Mouse (Mus musculus): ENCODE measurements around the gene Tomm20l. TPM values are rescaled to one million over a fixed set of nuclear protein-coding genes. Genes with fewer than 3 reads are reported as not detected.
"Not testable (repeated sequence)": the region's sequence is repeated elsewhere in the genome, so short reads cannot be mapped to it uniquely, and the experiment has no call there.

Tomm20l gene
- polyA plus RNA-seq (2014; fragmentation: Nextera tagmentation; extraction: Ambion mirVana): not detected in 2 replicates

DNA sequence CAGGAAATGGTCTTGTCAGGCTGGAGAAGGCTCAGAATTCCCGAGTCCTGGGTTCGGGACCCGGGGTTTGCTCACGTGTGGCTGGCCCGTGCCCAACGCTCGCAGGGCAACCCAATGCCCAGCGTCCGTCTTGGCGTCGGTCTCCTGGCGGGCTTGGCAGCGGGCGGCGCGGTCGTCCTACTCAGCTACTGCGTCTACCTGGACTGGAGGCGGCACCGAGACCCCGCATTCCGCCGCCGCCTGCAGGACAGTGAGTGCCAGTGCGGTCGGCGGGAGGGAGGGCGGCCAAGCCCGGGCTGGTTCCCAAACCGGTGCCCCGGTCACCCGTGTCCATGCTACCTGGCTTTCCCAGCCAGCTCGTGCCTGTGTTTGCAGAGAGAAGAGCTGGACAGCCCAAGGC, at the start of gene Tomm20l:
Tomm20l (plus strand) TSS at position 98 of the 400 bp plus-strand sequence.
- WGBS: 9% methylated on average over 33 of the region's 33 CpGs
- Histone ChIP-seq H3K9me3 (ENCODE audit: control insufficient read depth, low read length) (no peaks in the 10 kb centered on the region), H3K4me3 (ENCODE audit: low read depth, low read length) (no peak within 1 kb of the TSS), H3K36me3 (ENCODE audit: control insufficient read depth, insufficient read depth, low read length) (no peaks in the 10 kb centered on the region), H3K9ac (ENCODE audit: low read length) (peak within 1 kb of the TSS; percentile 6; the same call in 1 of the 2 replicates), H3K27ac (ENCODE audit: low read depth, low read length) (no peak within 1 kb of the TSS), H3K4me2 (ENCODE audit: low read depth) (peak within 1 kb of the TSS; percentile 36), H3K27me3 (ENCODE audit: control insufficient read depth, insufficient read depth, low read length) (0 out of 2 replicates have a peak, but pooled peaks cover 3% of the 10 kb centered on the region), H3K4me1 (ENCODE audit: control insufficient read depth, insufficient read depth, low read length) (no peaks in the 10 kb centered on the region)
- no peak for ATAC-seq (ENCODE audit: insufficient read depth, low FRiP score, low TSS enrichment)
- peak; percentile 27 for DNase-seq (ENCODE audit: low spot score)

DNA sequence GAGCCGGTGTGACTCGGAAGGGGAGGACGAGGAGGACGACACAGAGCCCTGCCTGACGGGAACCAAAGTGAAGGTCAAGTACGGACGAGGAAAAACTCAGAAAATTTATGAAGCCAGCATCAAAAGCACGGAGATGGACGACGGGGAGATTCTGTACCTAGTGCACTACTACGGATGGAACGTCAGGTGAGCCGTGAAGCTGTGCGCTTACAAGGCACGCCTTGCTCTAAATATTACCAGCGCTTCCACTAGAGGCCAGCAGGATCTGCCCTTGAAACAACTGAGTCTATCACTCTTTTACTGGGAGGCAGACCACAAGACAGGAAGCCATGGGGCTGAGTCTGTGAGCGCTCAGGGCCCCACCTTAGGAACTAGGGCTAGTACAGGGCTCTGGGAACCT, 41.4 kb upstream of the Tomm20l start:
- H3K4me1 ChIP-seq (ENCODE audit: control insufficient read depth, insufficient read depth, low read length): no peaks in the 10 kb centered on the region

DNA sequence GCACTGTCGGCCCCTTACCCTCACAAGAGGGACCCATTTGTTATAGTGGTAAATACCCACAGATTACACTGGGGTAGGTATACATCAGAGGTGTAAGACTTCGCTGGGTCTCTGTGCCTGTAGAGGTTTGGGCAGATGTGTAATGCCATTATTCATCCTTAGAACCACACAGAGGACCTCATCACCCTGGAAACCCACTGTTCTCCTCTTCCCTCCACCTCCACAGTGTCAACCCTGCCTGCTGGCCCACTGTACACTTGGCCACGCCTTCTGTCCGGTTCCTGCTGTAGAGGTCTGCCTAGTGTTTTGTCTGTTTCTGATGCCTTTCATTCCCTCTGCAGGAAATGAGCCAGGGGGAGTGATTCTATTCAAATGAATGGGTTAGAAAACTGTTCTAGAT, 39.2 kb upstream of the Tomm20l start:
- H3K9ac ChIP-seq (ENCODE audit: low read length): no peak overlapping the region
- no peaks in the 10 kb centered on the region for H3K4me1 ChIP-seq (ENCODE audit: control insufficient read depth, insufficient read depth, low read length)
- no peak overlapping the region for H3K4me2 ChIP-seq (ENCODE audit: low read depth)
- no peak overlapping the region for H3K27ac ChIP-seq (ENCODE audit: low read depth, low read length)
- no peaks in the 10 kb centered on the region for H3K27me3 ChIP-seq (ENCODE audit: control insufficient read depth, insufficient read depth, low read length)
- WGBS: 98% methylated on average over 4 of the region's 4 CpGs
- ATAC-seq (ENCODE audit: insufficient read depth, low FRiP score, low TSS enrichment) (no peak), DNase-seq (ENCODE audit: low spot score) (no peak)
- no peak overlapping the region for H3K4me3 ChIP-seq (ENCODE audit: low read depth, low read length)
- peaks cover 21% of the 10 kb centered on the region for H3K36me3 ChIP-seq (ENCODE audit: control insufficient read depth, insufficient read depth, low read length)
- no peaks in the 10 kb centered on the region for H3K9me3 ChIP-seq (ENCODE audit: control insufficient read depth, low read length)

More for the DNA sequence above, 41.4 kb upstream of the Tomm20l start:
- Histone ChIP-seq H3K4me3 (ENCODE audit: low read depth, low read length) (no peak overlapping the region), H3K9ac (ENCODE audit: low read length) (no peak overlapping the region), H3K27ac (ENCODE audit: low read depth, low read length) (no peak overlapping the region), H3K36me3 (ENCODE audit: control insufficient read depth, insufficient read depth, low read length) (peaks cover 13% of the 10 kb centered on the region), H3K27me3 (ENCODE audit: control insufficient read depth, insufficient read depth, low read length) (no peaks in the 10 kb centered on the region), H3K4me2 (ENCODE audit: low read depth) (no peak overlapping the region), H3K9me3 (ENCODE audit: control insufficient read depth, low read length) (no peaks in the 10 kb centered on the region)
- ATAC-seq (ENCODE audit: insufficient read depth, low FRiP score, low TSS enrichment) (no peak), DNase-seq (ENCODE audit: low spot score) (no peak)
- WGBS: 94% methylated on average over 17 of the region's 17 CpGs

DNA sequence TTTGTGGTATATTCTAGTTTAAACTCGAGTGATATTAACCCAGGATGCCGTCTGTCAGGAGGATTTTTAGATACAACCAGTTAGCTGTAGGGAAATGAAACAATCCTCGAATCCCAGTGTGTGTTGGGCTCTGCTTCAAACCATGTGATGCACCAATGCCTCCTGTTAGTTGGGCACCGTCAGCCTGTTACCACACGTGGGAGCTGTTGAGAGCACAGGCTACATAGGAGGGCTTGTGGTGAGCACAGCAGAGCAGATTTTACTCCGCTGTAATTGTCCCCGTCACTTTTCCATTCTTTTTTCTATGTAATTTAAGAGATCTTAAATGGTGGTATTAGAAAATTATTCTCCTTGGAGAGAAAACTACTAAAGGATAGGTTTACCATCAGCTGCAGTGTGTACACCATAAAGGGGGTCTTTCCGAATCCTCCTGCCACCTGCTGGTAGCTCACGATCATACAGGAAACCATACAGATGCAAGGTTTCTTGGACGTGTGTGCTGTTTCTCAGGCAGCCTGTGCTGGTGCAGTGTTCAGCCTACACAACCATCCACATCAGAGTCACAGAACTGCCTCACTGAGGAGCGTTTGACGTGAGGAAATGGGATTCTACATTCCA, 38.0 kb upstream of the Tomm20l start:
- DNase-seq (ENCODE audit: low spot score) (peak; percentile 50), ATAC-seq (ENCODE audit: insufficient read depth, low FRiP score, low TSS enrichment) (no peak)
- Histone ChIP-seq H3K9ac (ENCODE audit: low read length) (no peak overlapping the region), H3K27ac (ENCODE audit: low read depth, low read length) (no peak overlapping the region), H3K9me3 (ENCODE audit: control insufficient read depth, low read length) (no peaks in the 10 kb centered on the region), H3K4me1 (ENCODE audit: control insufficient read depth, insufficient read depth, low read length) (no peaks in the 10 kb centered on the region), H3K27me3 (ENCODE audit: control insufficient read depth, insufficient read depth, low read length) (no peaks in the 10 kb centered on the region), H3K36me3 (ENCODE audit: control insufficient read depth, insufficient read depth, low read length) (peaks cover 21% of the 10 kb centered on the region), H3K4me3 (ENCODE audit: low read depth, low read length) (no peak overlapping the region), H3K4me2 (ENCODE audit: low read depth) (no peak overlapping the region)
- 72% methylated on average over 12 of the region's 12 CpGs for WGBS

DNA sequence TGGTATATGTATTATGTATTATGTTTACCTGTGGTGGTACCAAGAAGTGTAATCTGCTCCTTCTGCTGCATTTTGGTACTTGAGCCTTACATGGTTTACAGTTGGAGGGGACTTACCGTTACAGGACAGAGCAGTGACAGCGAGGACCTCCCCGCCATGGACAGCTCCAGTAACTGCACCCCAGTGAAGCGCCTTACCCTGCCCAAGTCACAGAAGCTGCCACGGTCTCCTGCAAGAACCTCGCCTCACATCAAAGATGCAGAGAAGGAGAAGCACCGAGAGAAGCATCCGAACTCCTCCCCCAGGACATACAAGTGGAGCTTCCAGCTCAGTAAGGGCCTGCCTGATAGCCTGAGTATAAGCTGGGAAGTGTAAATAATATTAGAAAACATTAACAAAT, 24.9 kb upstream of the Tomm20l start:
- 94% methylated on average over 8 of the region's 8 CpGs for WGBS
- ATAC-seq (ENCODE audit: insufficient read depth, low FRiP score, low TSS enrichment): no peak

DNA sequence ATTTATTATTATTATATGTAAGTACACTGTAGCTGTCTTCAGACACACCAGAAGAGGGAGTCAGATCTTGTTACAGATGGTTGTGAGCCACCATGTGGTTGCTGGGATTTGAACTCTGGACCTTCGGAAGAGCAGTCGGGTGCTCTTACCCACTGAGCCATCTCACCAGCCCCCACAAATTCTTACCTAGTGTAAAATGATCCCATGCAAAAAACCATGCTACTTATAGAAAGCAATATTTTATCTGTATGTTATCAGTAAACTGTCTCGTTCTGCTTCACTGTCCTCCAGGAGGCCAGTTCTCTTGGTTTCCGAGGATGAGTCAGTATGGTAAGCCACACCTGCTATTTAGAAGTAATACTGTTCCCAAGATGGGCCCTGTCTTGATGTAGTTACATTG, 7.0 kb upstream of the Tomm20l start:
- WGBS: 97% methylated on average over 3 of the region's 4 CpGs
- not testable (repeated sequence) for H3K36me3 ChIP-seq (ENCODE audit: control insufficient read depth, insufficient read depth, low read length); H3K9ac ChIP-seq (ENCODE audit: low read length); H3K27ac ChIP-seq (ENCODE audit: low read depth, low read length); DNase-seq (ENCODE audit: low spot score); ATAC-seq (ENCODE audit: insufficient read depth, low FRiP score, low TSS enrichment); H3K9me3 ChIP-seq (ENCODE audit: control insufficient read depth, low read length); H3K4me2 ChIP-seq (ENCODE audit: low read depth); H3K27me3 ChIP-seq (ENCODE audit: control insufficient read depth, insufficient read depth, low read length); H3K4me3 ChIP-seq (ENCODE audit: low read depth, low read length); H3K4me1 ChIP-seq (ENCODE audit: control insufficient read depth, insufficient read depth, low read length)

More for the DNA sequence above, 24.9 kb upstream of the Tomm20l start:
- peaks cover 6% of the 10 kb centered on the region; the same call in 1 of the 2 replicates for H3K36me3 ChIP-seq (ENCODE audit: control insufficient read depth, insufficient read depth, low read length)
- H3K9me3 ChIP-seq (ENCODE audit: control insufficient read depth, low read length): no peaks in the 10 kb centered on the region
- no peak overlapping the region for H3K27ac ChIP-seq (ENCODE audit: low read depth, low read length)
- H3K4me2 ChIP-seq (ENCODE audit: low read depth): no peak overlapping the region
- no peaks in the 10 kb centered on the region for H3K27me3 ChIP-seq (ENCODE audit: control insufficient read depth, insufficient read depth, low read length)
- no peak overlapping the region for H3K4me3 ChIP-seq (ENCODE audit: low read depth, low read length)
- no peaks in the 10 kb centered on the region for H3K4me1 ChIP-seq (ENCODE audit: control insufficient read depth, insufficient read depth, low read length)
- DNase-seq (ENCODE audit: low spot score): no peak
- H3K9ac ChIP-seq (ENCODE audit: low read length): no peak overlapping the region

DNA sequence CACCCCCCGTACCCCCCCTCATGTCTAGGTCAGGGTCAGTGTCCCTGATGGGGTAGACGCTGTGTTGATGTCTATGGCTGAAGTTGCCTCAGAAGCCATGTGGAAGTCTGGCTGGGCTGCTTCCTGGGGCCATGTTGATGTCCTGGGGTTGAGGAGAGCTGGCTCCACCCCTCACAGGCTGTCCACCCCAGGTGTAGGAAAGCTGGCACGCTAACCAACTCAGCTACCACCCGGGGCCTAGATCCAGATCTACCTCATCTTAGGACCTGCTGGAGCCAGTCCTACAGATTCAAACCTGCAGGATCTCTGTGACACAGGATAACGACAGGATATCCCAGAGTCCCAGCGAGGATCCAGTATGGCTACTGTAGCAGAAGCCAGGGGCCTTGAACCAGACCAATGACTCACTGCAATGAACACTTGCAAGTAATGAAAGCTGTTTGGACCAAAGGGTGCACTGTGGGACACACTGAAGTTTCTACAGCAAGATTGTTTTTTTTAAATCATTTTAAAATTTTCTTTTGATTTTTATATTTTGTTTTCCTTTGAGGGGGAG, 3.9 kb upstream of the Tomm20l start:
- ATAC-seq (ENCODE audit: insufficient read depth, low FRiP score, low TSS enrichment) (no peak), DNase-seq (ENCODE audit: low spot score) (no peak)
- Histone ChIP-seq H3K4me2 (ENCODE audit: low read depth) (no peak overlapping the region), H3K9me3 (ENCODE audit: control insufficient read depth, low read length) (no peaks in the 10 kb centered on the region), H3K36me3 (ENCODE audit: control insufficient read depth, insufficient read depth, low read length) (no peaks in the 10 kb centered on the region), H3K27me3 (ENCODE audit: control insufficient read depth, insufficient read depth, low read length) (0 out of 2 replicates have a peak, but pooled peaks cover 3% of the 10 kb centered on the region), H3K4me3 (ENCODE audit: low read depth, low read length) (no peak overlapping the region), H3K27ac (ENCODE audit: low read depth, low read length) (no peak overlapping the region), H3K4me1 (ENCODE audit: control insufficient read depth, insufficient read depth, low read length) (no peaks in the 10 kb centered on the region), H3K9ac (ENCODE audit: low read length) (no peak overlapping the region)
- WGBS: 91% methylated on average over 6 of the region's 6 CpGs

DNA sequence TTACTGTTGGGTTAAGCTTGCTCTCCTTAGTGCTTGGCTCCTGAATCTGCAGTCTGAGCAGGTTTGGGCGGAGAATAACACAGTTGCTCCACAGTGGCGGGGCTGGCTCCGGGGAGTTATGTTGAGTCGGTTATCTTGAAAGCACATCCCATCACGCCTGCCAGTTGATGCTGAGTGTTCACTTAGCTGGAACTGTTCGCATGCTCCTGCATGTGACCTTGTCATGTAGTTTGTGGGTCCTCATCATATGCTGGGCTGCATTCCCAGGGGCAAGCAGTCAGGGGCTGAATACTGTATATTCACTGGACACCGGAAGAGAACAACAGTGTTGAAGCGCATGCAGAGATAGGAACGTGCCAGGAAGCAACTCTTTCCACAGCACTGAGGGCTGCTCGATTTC, 1.8 kb downstream of the Tomm20l start:
- Histone ChIP-seq H3K4me1 (ENCODE audit: control insufficient read depth, insufficient read depth, low read length) (no peaks in the 10 kb centered on the region), H3K36me3 (ENCODE audit: control insufficient read depth, insufficient read depth, low read length) (no peaks in the 10 kb centered on the region), H3K4me3 (ENCODE audit: low read depth, low read length) (no peak overlapping the region), H3K27me3 (ENCODE audit: control insufficient read depth, insufficient read depth, low read length) (0 out of 2 replicates have a peak, but pooled peaks cover 3% of the 10 kb centered on the region), H3K27ac (ENCODE audit: low read depth, low read length) (no peak overlapping the region), H3K4me2 (ENCODE audit: low read depth) (no peak overlapping the region), H3K9me3 (ENCODE audit: control insufficient read depth, low read length) (no peaks in the 10 kb centered on the region), H3K9ac (ENCODE audit: low read length) (no peak overlapping the region)
- WGBS: 90% methylated on average over 10 of the region's 10 CpGs
- DNase-seq (ENCODE audit: low spot score) (no peak), ATAC-seq (ENCODE audit: insufficient read depth, low FRiP score, low TSS enrichment) (no peak)

DNA sequence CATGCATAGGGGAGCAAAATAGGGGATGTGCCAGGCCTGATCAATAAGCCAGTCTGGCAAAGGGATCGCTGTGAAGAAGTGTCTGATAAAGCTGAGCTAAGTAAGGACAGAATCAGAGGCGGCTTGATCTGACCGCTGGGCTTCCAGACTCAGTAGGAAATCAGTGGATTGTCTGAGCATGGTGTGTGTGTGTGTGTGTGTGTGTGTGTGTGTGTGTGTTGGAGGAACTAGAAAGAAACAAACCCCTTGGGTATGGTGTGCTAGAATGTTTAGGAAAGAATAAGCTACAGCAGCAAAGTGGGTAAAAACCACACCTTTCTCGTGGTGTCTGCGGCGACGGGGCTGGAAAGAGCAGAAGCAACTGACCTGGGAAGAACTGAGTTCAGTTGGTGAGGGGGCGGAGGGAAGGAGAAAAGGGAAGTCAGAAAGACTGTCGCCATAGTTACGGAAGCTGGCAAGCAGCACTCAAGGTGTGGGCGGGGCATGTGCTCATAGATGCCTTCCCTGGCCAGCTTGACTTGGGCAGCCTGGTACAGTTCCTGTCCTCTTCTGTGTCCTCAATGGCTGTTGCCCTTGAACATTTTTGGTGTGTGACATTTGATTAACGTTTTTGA, 2.6 kb downstream of the Tomm20l start:
- H3K4me3 ChIP-seq (ENCODE audit: low read depth, low read length): no peak overlapping the region
- H3K9ac ChIP-seq (ENCODE audit: low read length): no peak overlapping the region
- no peaks in the 10 kb centered on the region for H3K9me3 ChIP-seq (ENCODE audit: control insufficient read depth, low read length)
- ATAC-seq (ENCODE audit: insufficient read depth, low FRiP score, low TSS enrichment) (no peak), DNase-seq (ENCODE audit: low spot score) (peak; percentile 17)
- no peak overlapping the region for H3K27ac ChIP-seq (ENCODE audit: low read depth, low read length)
- no peak overlapping the region for H3K4me2 ChIP-seq (ENCODE audit: low read depth)
- H3K27me3 ChIP-seq (ENCODE audit: control insufficient read depth, insufficient read depth, low read length): 0 out of 2 replicates have a peak, but pooled peaks cover 3% of the 10 kb centered on the region
- no peaks in the 10 kb centered on the region for H3K36me3 ChIP-seq (ENCODE audit: control insufficient read depth, insufficient read depth, low read length)
- WGBS: 32% methylated on average over 12 of the region's 12 CpGs
- no peaks in the 10 kb centered on the region for H3K4me1 ChIP-seq (ENCODE audit: control insufficient read depth, insufficient read depth, low read length)
